Mouse (Mus musculus) myocyte (in vitro differentiated cells): ENCODE results near the gene Tmem219. TPM values are rescaled to one million over a fixed set of nuclear protein-coding genes. Genes with fewer than 3 reads are reported as not detected.

ENCODE experiments used
- H3K27me3 ChIP-seq: one replicate; pipeline ENCODE4 v1.6.1; 2011; ENCODE audit not compliant: control insufficient read depth, insufficient read depth, insufficient read length
- H3K36me3 ChIP-seq: one replicate; pipeline ENCODE4 v1.6.1; 2011; ENCODE audit not compliant: control insufficient read depth, insufficient read depth
- H3K4me2 ChIP-seq: one replicate; pipeline ENCODE4 v1.6.1; 2011; ENCODE audit warnings: low read depth, control low read depth
- H3K4me3 ChIP-seq: one replicate; pipeline ENCODE4 v1.5.1; 2011; ENCODE audit warnings: mild to moderate bottlenecking, control low read depth, moderate library complexity
- H3K79me2 ChIP-seq: one replicate; pipeline ENCODE4 v1.6.1; 2011; ENCODE audit not compliant: control insufficient read depth, insufficient read depth
- H3ac ChIP-seq: one replicate; pipeline ENCODE4 v1.6.1; 2011; ENCODE audit not compliant: control insufficient read depth, insufficient read length
- CEBPB ChIP-seq: IDR thresholded peaks from 2 replicates; pipeline ENCODE4 v1.6.1; 2011; ENCODE audit warnings: mild to moderate bottlenecking, moderate library complexity; ENCODE audit not compliant: poor library complexity, insufficient read depth, severe bottlenecking
- E2F4 ChIP-seq: IDR thresholded peaks from one replicate; pipeline ENCODE4 v1.6.1; 2011; ENCODE audit warnings: mild to moderate bottlenecking, control low read depth, moderate library complexity; ENCODE audit not compliant: insufficient read depth
- MAX ChIP-seq: IDR thresholded peaks from one replicate; pipeline ENCODE4 v1.6.1; 2011; ENCODE audit warnings: low read depth, mild to moderate bottlenecking, control low read depth
- MYOD1 ChIP-seq, 3 experiments: IDR thresholded peaks; one replicate each; pipeline ENCODE4 v1.6.1; 2011; ENCODE audit warnings: control low read depth in 2 of 3, low read depth in 2 of 3, mild to moderate bottlenecking in 2 of 3, moderate library complexity in 1 of 3; ENCODE audit not compliant: insufficient read length in 2 of 3, control insufficient read depth in 1 of 3
- MYOG ChIP-seq, 3 experiments: IDR thresholded peaks; one replicate each; pipeline ENCODE4 v1.6.1; 2011; ENCODE audit warnings: control low read depth in 2 of 3, low read depth in 2 of 3, mild to moderate bottlenecking in 2 of 3; ENCODE audit not compliant: insufficient read length in 2 of 3, control insufficient read depth in 1 of 3, insufficient read depth in 1 of 3
- POLR2A ChIP-seq: IDR thresholded peaks from one replicate; pipeline ENCODE4 v1.6.1; 2011; ENCODE audit warnings: low read depth, mild to moderate bottlenecking, control low read depth, moderate library complexity; ENCODE audit not compliant: insufficient read length
- POLR2AphosphoS2 ChIP-seq: IDR thresholded peaks from one replicate; pipeline ENCODE4 v1.6.1; 2011; ENCODE audit warnings: low read depth, control low read depth; ENCODE audit not compliant: insufficient read length
- REST ChIP-seq: IDR thresholded peaks from one replicate; pipeline ENCODE4 v1.6.1; 2011; ENCODE audit warnings: mild to moderate bottlenecking, control low read depth, moderate library complexity; ENCODE audit not compliant: insufficient read depth, insufficient read length
- SRF ChIP-seq: IDR thresholded peaks from one replicate; pipeline ENCODE4 v1.6.1; 2011; ENCODE audit warnings: low read depth; ENCODE audit not compliant: control insufficient read depth, insufficient read length
- TCF12 ChIP-seq: IDR thresholded peaks from one replicate; pipeline ENCODE4 v1.6.1; 2011; ENCODE audit warnings: mild to moderate bottlenecking, control low read depth; ENCODE audit not compliant: poor library complexity, insufficient read depth, severe bottlenecking
- TCF3 ChIP-seq: IDR thresholded peaks from one replicate; pipeline ENCODE4 v1.6.1; 2011; ENCODE audit warnings: low read depth, control low read depth; ENCODE audit not compliant: insufficient read length
- USF1 ChIP-seq: IDR thresholded peaks from one replicate; pipeline ENCODE4 v1.6.1; 2011; ENCODE audit warnings: low read depth, mild to moderate bottlenecking, control low read depth, moderate library complexity
- polyA plus RNA-seq: library from polyadenylated mRNA; unstranded; fragments of >200 nt; fragmentation: generic; extraction: Trizol; gene quantifications from one replicate; pipeline ENCODE4 v1.2.1, GENCODE M21; 2012; ENCODE audit warnings: missing spikeins

The Tmem219 gene
- polyA plus RNA-seq, 1 experiment, result 34.1 TPM

DNA sequence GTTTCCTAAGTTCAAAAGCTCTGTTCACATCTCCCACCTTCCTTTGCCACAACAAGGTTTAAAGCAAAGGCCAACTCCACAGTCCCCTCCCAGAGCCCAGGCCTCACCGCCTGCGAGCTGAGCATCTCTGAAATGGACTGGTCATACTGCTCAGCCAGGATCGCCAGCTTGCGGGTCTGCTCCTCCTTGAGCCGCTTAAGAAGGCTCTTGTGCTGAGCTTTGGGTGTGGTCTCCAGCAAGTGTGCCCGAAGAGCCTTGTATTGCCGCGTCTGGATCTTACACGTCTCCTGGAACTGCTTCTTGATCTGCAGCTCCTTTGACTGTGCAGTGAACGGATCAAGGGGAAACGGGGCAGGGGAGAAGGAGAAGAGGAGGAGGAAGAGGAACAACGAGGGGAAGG lies 54.7 kb downstream of the Tmem219 start:
- H3K36me3 ChIP-seq, result peaks cover 13% of the 10 kb centered on the region

DNA sequence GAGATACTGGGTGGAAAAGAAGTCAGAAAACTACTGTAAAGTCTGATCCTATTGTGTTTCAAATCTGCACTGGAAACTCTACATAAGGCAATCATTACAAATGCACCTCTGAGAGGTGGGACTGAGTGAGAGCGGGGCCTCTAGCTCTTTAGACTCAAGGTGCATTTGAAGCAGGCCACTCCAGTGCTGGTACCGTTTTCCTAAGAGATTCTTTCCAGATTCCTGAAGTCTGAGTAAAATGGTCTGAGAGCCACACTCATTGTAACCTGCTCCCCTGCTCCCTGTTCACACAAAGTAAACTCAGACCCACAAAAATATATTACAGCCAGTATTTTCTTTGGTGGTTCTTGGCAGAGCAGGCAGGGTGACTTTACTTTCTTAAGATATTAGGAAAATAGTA lies 55.2 kb downstream of the Tmem219 start:
- H3K4me3 ChIP-seq, result no peak overlapping the region
- H3K36me3 ChIP-seq, result peaks cover 8% of the 10 kb centered on the region
- no peak for TF ChIP-seq POLR2AphosphoS2
- no peak for TF ChIP-seq E2F4
- no peaks in the 10 kb centered on the region for H3K27me3 ChIP-seq
- no peak overlapping the region for H3K4me2 ChIP-seq
- no peaks in the 10 kb centered on the region for H3K79me2 ChIP-seq
- H3ac ChIP-seq, result no peak overlapping the region

More for the DNA sequence above, 54.7 kb downstream of the Tmem219 start:
- Histone ChIP-seq H3K27me3 (no peaks in the 10 kb centered on the region), H3K4me2 (no peak overlapping the region), H3ac (no peak overlapping the region), H3K79me2 (no peaks in the 10 kb centered on the region), H3K4me3 (no peak overlapping the region)
- no peak for TF ChIP-seq CEBPB
- TF ChIP-seq MAX, result no peak
- TF ChIP-seq TCF3, result no peak
- TF ChIP-seq REST, result no peak

DNA sequence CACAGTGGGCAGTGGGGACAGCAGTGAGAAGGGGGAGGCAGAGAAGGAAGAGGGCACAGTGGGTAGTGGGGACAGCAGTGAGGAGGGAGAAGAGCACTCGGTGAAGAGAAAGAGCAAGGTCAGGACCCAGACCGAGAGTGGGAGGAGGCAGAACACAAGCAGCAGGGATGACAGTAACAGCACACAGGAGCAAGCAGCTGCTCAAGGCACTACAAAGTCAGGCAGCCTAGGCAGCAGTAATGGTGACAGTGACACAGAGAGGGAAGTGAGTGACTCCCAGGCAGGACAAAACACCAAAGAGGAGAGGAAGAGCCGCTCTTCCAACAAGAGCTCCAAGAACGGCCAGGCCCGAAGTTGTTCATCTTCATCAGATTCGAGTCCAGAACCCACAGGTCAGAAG lies 58.9 kb downstream of the Tmem219 start:
- H3K36me3 ChIP-seq, result peaks cover 6% of the 10 kb centered on the region
- TF ChIP-seq SRF, result no peak
- peak; percentile 73 for TF ChIP-seq POLR2AphosphoS2
- TF ChIP-seq MYOD1 (IDR thresholded peaks at IDR 0.05; ENCODE audit: control insufficient read depth in 1 of 3, insufficient read length in 2 of 3, low read depth in 2 of 3), result no peak
- TF ChIP-seq USF1, result no peak
- no peak for TF ChIP-seq REST
- TF ChIP-seq MYOG (IDR thresholded peaks at IDR 0.05; ENCODE audit: control insufficient read depth in 1 of 3, insufficient read depth in 1 of 3, insufficient read length in 2 of 3, low read depth in 2 of 3), result no peak
- H3K4me2 ChIP-seq, result no peak overlapping the region
- no peaks in the 10 kb centered on the region for H3K27me3 ChIP-seq
- H3K79me2 ChIP-seq, result peaks cover 12% of the 10 kb centered on the region
- peak overlapping the region; percentile 89 for H3K4me3 ChIP-seq
- H3ac ChIP-seq, result peak overlapping the region; percentile 47

DNA sequence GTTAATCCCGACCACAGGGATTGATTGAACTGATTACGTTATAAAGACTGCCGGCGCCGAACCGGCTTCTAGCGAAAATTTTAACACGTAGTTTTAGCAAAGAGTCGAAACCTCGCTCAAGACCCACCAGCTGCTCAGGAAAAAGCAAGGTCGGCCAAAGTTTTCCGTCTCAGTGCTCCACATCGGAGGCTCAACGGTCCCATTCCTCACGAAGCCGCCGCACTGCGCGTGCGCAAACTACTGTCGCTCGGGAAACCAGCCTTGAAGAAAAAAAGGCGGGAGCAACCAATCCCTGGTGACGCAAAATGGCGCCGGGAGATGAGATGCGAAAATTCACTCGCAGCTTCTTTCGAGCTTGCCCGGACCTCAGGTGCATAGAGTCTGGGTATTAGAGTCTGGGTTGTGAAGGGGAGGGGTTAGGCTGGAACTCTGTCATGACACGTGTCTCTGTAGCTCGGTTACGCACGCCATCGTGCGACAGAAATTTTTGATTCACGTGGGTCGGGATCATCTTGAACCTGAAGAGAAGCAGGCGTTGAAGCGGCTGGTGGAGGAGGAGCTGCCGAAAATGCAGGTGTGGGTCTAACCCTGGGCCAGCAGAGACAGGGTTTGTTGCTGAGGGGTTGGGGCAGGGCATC lies 60.5 kb downstream of the Tmem219 start, which contains the start of gene Ino80e:
Ino80e (minus strand) TSS at position 231 of the 638 bp plus-strand sequence.
- peaks cover 12% of the 10 kb centered on the region for H3K79me2 ChIP-seq
- H3ac ChIP-seq, result peak within 1 kb of the TSS; percentile 47
- TF ChIP-seq REST (no peak), CEBPB (no peak), E2F4 (peak; percentile 39), TCF12 (no peak), POLR2AphosphoS2 (peak; percentile 63), POLR2A (peak; percentile 43)
- H3K27me3 ChIP-seq, result no peaks in the 10 kb centered on the region
- H3K4me3 ChIP-seq, result peak within 1 kb of the TSS; percentile 89
- H3K4me2 ChIP-seq, result peak within 1 kb of the TSS; percentile 92
- H3K36me3 ChIP-seq, result no peaks in the 10 kb centered on the region

DNA sequence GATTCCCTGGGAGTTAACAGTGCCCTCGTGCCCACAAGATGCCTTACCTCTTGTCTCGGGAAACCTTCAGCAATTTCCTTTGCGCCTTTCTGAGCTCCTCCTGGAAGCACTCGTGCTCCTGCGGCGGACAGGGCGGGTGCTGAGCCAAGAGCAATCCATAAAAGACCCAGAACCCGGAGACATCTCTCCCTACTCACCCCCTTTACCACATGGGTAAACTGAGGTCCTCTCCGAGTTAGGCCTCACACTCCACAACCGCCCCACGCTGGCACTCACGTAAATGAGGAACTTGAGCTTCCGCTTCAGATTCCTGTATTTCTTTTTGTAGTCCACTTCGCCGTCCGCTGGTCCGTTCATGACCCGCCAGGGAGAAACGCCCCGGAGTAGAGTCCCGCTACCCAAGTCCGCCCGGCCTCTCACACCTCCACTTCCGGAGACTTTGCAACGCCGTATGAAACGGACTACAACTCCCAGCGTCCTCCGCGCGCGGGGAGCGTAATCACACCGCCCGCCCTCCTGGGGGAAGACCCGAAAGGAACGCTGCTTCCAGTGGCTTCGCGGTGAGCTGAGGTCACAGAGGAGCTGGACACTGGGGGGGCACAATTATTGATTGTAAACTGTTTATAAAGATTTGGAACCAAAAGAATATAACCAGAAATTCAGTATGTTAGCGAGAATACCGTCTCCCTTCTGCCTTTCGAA lies 61.1 kb downstream of the Tmem219 start, which contains the start of gene Hirip3:
Hirip3 (plus strand) TSS at position 544 of the 702 bp plus-strand sequence.
- H3K79me2 ChIP-seq, result peaks cover 12% of the 10 kb centered on the region
- H3K36me3 ChIP-seq, result no peaks in the 10 kb centered on the region
- H3K27me3 ChIP-seq, result no peaks in the 10 kb centered on the region
- H3ac ChIP-seq, result peak within 1 kb of the TSS; percentile 47
- no peak for TF ChIP-seq MYOG (IDR thresholded peaks at IDR 0.05; ENCODE audit: control insufficient read depth in 1 of 3, insufficient read depth in 1 of 3, insufficient read length in 2 of 3, low read depth in 2 of 3)
- peak; percentile 81 for TF ChIP-seq POLR2AphosphoS2
- TF ChIP-seq POLR2A, result peak; percentile 77
- peak within 1 kb of the TSS; percentile 92 for H3K4me2 ChIP-seq
- peak within 1 kb of the TSS; percentile 89 for H3K4me3 ChIP-seq

DNA sequence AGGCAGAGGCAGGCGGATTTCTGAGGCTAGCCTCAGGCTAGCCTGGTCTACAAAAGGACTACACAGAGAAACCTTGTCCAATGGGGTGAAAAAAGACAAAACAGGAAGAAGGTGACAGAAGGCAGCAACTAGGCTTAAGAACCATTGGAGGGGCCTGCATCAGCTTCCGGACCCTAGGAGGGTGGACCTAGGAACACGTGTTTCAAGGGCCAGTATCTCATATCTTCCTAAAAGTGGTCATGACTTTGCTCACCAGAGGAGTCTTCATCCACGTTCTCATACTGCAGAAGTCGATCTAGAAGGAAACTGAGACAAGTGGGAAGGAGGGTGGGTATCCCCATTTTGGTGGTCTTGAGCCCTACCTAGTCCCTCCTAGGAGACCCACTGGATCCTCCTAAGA lies 61.7 kb downstream of the Tmem219 start:
- Histone ChIP-seq H3K36me3 (no peaks in the 10 kb centered on the region), H3K79me2 (peaks cover 12% of the 10 kb centered on the region), H3K27me3 (no peaks in the 10 kb centered on the region), H3K4me2 (peak overlapping the region; percentile 87), H3ac (peak overlapping the region; percentile 47), H3K4me3 (peak overlapping the region; percentile 89)
- TF ChIP-seq E2F4 (no peak), POLR2A (no peak), TCF3 (no peak), MYOD1 (IDR thresholded peaks at IDR 0.05; ENCODE audit: control insufficient read depth in 1 of 3, insufficient read length in 2 of 3, low read depth in 2 of 3) (no peak), SRF (no peak), POLR2AphosphoS2 (no peak), MYOG (IDR thresholded peaks at IDR 0.05; ENCODE audit: control insufficient read depth in 1 of 3, insufficient read depth in 1 of 3, insufficient read length in 2 of 3, low read depth in 2 of 3) (no peak), USF1 (no peak), TCF12 (no peak), MAX (no peak), REST (no peak)
